Mouse (Mus musculus): ENCODE data around the gene Pak6.

Gene Pak6

DNA sequence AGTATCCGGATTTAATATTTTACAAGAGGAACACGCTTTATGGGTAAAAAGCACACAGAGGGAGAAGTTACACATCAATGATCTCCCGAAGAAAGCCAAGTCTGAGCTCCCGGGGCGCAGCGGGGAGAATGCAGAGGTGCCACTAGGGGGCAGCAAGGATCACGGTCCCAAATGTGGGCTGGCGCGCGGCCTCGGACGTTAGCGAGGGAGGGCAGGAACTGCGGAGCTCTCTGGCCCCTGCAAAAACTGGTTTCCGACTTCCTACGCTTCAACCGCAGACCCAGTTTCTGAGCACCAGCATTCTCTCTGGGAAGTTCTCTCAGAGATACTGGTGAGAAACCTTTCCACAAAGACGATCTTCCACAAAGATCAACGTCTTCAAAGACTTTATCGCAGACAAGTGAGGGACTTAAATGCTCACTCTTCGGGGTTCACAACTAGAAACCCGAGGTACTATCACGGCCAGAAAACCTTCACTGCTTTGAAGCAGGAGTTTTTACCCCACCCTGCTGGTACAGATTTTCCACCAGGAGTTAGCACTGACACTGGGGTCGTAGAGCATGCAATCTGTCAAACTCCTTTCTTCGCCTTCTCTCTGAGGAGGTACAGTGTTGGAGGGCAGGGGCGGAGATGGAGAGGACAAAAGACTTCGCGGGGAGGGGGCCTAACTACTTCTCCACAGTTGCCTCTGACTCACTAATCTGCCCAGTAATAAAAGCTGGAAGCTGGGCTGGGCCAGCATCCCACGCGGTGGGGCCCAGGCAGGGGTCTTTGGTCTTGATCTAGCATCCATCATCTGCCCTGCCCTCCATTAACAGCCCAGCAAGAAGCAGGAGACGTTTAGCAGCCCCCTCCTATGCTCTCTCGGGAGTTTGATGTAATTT is 37.3 kb downstream of the Pak6 start:
- DNase-seq: peak; percentile 58 to 69

DNA sequence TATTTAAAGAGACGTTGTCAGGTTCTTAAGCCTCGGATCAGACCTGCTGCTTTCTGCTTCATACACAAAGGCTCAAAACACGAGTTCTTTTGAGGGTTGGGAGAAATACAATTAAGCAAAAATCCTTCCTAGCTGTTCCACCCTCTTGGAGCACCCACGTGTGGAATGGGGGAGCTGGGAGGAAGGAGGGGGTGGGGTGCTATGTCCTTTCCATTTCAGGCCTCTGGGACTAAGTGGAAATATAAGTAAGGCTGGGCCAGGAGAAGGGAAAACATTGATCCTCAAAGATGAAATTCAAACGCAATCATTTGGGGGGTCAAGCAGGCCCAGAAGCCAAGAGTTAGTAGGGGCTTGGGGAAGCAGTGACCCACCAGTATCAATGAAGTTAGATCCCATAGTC is 38.1 kb downstream of the Pak6 start:
- no peak for DNase-seq

DNA sequence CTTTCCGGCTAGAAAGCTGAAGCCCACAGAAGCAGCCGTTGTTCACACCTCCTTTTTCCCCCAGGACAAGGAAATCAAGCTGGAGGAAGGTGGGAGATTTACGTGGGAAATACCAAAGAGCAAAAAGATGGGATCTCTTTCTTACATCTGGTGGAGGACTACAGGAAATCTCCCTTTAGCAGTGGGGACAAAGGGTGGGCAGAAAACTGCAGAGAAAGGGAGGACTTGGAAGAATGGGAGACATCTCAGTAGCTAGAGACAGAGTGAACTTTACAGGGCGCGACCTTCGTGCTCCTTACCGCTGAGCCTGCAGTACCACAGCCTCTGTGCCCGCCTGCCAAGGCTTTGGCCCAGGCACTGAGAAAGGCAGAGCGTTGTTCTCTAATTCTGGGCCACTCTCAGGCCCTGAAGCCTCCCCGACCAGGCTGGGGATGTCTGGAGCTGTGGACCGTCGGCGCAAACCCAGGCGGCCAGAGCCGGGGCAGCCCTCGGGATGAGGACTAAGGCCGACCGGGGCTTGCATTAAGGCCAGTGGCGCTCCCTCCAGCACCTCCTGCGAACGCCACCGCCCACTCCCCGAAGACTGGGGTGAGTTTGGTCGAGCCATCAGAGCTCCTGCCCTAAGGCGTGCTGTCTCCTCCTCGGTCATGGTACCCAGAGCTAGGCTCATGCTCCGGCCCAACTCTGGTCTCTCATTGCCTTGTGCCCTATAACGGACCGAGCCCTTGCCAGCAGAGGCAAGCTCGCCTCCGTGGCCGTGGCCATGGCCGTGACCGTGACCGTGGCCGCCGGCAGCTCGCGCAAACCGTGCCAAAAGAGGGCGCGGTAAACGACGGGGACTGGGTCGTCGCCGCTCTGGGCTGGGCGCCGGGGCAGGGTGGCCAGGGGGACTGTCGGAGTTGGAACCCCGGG is 39.1 kb downstream of the Pak6 start:
- peak in 1 of 2 experiments; percentile 16 for DNase-seq

DNA sequence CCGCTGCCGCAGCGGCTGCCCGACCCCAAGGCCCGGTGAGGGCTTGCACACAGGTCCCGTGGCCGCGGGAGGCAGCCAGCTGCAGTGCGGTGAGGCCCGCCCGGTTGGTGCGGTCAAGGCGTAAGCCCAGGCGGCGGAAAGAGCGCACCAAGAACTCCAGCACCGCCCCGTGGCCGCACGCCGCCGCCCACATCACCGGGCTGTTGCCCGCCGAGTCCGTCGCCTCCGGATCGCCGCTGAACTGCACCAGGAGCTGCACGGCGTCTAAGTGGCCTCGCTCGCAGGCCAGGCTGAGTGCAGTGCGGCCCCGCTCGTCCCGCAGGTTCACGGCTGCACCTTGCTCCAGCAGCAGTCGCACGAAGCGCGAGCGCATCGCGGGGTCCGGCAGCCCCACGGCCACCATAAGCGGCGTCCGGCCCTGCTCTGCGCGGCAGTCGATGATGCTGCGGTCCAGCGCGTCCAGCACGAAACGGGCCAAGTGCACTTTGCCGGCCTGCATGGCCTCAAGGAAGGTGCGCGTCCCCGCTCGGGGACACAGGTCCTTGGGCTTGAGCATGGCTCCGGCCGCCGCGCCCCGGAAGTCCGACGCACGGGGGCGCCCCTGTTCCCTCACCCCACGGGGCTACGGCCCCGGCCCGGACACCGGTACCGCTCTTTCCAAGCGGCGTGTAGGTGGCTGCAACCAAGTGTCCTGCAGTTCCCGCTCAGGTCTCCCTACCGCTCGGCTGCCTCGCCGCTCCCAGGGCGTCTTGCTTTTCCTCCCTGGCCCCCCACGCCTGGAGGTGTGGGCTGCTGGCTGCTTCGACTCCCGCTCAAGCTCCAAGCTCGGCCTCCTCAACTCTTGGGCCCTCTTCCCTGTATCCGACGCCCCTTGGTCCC is 40.0 kb downstream of the Pak6 start:
- DNase-seq: no peak

DNA sequence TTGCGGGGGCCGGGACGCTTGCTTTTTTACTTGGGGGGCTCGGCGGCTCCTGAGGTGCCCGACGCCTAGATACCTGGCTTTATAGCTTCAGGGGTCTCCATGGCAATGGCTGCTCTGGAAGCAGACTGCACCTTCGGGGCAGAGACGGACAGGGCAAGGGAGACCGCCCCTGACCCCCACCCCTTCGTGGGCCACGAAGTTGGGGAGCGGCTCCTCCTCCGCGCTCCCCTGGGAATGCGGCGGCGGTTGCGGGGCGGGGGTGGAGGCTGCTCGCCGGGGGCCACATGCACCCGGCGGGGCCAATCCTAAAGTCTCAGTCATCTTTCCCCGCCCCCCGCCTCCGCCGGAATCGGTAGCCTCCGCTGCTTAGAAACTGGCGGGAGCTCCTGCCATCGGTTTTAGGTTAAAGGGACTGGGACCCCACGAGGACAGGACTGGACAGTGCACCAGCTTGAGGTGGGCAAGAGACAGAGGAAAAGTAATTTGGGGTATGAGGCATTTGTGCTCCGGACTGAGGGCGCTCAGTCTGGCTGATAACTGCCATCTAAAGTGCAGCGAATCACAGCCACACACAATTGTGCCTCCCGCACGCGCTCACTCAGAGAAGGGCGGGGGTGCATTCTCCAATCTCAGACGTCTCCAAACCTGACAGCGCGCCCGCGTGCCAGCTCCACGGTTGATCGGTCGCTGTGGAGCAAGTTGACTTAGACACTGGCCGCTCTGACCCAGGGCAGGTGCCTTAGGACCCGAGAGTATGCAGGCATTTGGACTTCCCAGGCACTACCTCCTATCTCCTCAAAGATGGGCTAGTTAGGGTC is 41.0 kb downstream of the Pak6 start, which contains the start of gene Ankrd63:
TSS of gene Ankrd63 (minus strand) at position 51 of the 818 bp plus-strand sequence.
- no peak for DNase-seq

DNA sequence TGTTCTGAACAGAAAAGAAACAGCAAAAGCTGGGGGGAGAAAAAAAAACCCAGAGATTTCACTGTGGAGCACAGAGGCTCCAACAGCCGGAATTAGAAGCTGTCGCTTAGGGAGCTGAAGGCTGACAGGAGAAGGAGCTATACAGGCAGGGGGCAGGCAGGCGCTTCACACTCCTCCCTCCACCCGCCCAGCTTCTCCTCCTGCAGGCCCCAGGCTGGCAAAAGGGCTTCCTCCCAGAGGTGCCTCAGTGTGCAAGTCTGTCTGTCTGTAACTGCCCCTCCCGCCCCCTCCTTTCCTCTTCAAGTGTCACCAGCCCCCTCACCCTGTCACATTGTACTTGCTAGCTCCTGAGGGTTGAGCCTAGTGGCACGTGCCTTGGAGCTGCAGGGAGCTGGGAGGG is 43.3 kb downstream of the Pak6 start:
- no peak for DNase-seq

DNA sequence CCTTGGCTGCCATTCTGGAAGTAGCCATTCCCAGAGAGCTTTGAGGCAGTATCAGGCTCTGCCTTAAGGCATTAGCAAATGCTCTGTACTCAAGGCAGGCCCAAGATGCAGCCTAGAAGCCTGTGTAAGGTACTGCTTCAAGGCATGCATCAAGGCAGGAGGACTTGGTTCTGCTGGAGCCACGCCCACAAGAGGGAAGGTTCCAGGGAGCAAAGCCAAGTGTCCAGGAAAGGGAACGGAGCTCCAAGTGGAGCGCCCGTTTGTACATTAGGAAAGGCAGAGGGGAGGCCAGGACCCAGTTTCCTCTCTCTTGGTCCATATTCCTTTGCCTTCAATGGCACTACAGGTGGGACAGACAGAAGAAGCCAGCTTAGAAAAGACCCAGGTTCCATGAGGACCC is 45.4 kb downstream of the Pak6 start:
- DNase-seq: no peak

DNA sequence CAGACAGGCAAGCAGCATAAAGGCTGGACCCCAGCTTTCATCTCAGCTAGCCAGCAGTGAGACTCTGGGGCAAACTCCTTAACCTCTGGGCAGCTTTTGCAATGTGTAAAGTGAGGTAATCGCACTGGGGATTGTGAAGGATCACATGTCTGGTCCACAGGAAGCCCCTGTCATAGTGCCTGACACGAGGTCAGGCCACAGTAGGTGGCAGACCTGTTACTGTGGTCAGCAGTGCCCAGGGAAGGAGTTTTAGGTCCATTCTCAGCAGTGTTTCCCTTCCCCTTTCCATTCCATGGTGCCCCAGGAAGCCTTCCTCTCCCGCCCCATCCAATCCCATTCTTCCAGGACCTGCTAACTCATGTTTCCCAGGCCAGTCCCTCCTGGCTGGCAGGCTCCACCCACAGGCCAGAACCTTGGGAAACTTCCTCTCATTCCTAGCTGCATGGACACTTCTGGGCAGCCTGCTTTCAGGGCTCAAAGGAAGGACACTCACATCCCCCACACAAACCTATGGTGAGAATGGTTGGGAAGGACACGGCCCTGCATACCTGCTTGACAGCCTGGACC is 46.6 kb downstream of the Pak6 start:
- no peak for DNase-seq

DNA sequence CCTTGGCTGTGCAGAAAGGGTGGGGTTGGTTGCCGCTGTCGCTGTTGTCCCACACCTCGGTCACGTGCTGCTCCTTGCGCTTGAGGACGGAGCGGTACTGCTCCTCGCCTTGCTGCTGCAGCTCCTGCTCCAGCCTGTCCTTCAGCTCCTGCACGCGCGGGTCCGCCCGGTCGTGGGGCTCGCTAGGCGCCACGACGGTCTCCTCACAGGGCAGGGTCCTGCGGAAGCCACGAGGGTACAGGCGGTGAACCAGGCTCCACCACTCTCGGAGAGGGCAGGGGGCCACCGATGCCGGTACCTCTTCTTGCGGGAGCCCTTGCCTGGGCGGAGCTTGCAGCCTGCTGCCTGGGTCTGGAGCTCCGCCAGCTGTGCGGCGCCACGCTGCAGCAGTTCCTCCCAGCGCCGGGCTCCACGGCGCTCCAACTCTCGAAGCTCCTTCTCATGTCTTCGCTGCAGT is 48.0 kb downstream of the Pak6 start:
- DNase-seq: peak in 1 of 2 experiments; percentile 13

DNA sequence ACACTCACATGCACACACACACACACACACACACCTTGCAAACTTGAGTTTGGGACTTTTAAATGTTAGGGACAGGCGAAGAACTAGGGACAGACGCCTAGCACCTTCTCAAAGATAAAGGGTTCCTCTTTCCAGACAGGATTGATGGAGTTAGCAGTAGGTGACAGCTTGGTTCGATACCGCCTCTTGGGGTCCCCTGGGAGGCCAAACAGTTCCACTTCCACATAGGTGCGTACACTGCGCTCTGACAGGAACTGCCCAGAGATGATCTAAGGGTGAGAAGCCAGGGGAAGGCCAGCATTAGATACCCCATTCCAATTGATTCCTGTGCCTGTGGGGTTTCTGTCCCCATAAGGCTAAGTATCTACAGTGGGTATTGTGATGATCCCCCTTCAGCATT is 50.5 kb downstream of the Pak6 start:
- DNase-seq: no peak

DNA sequence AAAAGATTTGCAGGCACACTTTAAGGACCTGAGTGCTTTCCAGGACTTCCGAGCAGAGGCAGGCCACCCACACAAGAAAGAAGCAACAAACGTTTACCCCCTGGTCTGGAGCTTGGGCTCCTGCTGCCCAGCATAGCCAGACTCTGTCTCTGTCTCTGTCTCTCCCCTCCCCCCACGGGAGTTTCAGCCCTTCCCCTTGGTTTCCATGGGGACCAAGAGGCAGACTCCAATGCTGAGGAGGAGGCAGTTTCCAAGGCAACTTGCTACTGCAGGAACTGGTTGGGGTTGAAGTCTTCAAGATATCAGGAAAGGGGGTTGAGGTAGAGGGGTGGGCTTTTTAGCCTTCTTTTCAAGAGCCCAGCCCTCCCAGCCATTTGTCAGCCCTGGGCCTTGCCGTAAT is 51.1 kb downstream of the Pak6 start:
- no peak for DNase-seq

DNA sequence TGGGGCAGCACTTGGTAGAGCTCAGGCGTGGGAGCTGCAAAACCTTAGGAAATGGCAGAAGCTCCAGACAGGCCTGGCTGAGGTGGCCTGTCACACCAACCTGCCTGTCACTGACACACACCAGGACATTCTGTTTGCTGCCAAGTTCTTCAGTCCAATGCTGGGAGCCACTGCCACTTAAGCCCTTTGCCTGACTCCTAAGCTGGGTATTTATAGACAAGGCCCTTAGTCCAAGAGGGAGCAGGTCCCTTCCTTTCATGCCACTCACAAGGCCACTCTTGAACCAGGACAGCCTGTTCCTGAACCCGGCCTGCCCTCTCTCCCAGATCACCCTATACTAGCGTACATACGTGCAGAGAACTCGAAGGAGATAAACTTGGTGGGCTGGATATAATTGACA is 53.6 kb downstream of the Pak6 start:
- DNase-seq: no peak

DNA sequence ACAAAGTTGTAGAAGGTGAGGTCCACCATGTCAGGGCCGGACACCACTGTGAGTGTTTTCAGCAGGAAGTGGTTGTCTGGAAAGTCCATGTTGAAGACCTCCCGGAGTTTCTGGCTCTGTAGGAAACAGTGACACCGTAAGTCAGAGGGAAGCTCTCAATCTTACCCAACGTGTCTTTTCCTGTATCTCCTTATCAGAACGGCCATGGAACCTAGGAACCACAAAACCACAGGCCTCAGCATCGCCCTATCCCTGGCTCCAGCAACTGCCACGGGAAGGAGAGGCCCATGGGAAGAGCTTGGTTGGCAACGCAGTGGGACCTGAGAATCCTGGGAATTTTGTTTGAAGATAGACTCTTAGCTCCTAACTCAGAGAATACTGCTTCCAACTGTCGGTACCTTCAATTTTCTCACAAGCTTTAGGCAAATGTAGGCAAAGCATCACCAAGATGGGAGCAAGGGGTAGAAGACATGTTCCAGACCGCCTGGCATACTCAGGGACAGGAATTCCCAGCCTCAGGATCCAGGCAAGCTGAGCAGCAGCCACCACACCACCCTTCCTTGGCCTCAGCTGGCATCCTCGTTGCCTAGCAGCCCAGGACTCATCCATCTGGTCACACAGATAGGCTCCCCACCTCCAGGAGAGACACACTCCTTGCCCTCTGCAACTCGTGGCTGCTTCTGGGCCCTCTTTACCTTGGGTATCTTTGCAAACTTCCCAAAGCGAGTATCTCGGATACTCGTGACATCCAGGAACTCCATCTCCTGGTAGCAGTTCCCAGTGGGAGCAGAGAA is 60.8 kb downstream of the Pak6 start:
- DNase-seq: no peak

DNA sequence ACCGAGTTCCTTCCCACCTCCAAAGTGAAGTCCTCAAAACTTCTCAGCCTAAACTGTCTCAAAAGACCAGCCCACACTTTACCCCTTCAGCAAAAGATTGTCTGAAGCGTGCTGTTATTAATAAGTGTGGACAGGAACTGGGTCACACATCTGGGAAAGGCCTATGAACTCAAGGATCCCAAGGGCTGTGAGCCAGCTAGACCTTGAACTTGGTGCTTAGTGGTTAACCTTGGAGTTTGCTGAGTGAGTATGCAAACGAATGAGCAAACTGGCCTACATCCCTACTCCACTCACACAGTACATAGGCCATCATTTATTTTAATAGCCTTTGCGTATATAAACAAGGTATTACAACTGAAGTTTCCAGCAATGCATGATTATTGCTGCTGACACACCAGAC is 62.4 kb downstream of the Pak6 start:
- DNase-seq: no peak

DNA sequence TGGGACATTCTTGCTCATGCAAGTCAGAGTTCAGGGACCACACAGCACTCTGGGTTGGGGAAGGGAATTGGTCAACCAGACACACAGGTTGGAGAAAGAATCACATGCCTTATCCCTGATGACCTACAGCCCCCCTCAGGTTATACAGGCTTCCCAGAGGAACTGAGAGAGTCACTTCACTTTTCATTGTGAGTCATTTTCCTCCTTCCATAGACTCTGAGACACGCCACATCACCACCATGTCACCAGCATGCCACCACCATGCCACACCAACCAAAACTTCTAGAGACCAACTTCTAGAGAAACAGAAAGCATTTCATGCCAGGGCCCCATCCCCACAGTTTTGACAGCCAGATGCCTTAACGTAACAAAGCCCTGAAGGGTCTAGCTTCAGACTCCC is 63.8 kb downstream of the Pak6 start:
- DNase-seq: no peak

DNA sequence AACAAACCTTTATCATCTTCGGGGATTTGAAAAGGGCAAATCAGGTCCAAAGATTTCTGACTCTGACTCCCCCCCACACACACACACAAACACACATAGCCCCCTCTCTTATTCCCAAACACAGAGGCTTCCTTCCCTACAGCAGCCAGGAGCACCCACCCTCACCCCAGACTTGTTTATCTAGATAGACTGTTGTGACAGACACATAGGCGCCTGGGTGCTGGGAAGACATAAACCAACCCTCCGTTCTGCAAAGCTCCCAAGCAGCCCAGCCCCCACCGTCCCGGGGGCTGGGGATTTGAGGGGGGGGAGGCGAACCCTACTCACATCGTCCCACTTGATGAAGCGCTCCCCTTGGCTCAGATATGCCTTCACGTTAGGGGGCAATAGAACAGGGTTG is 64.8 kb downstream of the Pak6 start:
- DNase-seq: no peak

DNA sequence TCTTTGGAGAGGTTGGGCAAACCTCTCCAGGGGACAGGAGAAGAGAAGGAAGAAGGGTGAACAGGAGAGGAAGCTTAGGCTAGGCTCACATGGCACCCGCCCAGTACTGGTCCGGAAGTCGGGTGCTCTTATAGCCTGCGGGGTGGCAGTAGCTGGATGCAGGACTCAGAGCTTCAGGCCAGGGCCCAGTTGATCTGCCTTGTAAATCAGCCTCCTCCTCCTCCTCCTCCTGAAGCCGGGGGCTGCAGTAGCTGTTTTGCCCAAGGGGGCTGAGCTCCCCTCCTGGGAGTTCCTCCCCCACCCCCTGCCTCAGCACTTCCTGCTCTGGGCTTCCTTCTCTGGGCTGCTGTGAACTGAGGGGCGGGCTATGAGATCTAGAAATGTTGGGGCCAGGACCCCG is 65.2 kb downstream of the Pak6 start, which contains the start of gene Plcb2:
TSS of gene Plcb2 (minus strand) at position 102 of the 400 bp plus-strand sequence.
- DNase-seq: peak; percentile 64 to 70

DNA sequence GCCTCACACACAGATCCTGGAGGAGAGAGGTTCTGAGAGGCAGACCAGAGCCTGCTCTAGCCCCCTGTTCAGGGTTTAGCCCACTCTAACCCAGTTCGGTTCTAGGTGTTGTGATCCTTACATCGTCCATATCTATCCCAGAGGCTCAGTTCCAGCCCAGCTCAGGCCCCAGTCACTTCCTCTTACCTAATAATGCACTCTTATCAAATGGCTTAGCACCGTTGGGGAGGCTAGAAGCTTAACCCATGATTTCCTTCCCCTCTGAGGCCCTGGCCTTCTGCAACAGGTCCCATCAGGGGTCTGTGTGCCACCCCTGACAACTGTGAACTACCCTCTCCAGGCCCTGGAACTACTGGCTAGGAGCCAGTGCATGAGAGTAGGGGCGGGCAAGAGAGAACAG is 66.1 kb downstream of the Pak6 start:
- no peak for DNase-seq

DNA sequence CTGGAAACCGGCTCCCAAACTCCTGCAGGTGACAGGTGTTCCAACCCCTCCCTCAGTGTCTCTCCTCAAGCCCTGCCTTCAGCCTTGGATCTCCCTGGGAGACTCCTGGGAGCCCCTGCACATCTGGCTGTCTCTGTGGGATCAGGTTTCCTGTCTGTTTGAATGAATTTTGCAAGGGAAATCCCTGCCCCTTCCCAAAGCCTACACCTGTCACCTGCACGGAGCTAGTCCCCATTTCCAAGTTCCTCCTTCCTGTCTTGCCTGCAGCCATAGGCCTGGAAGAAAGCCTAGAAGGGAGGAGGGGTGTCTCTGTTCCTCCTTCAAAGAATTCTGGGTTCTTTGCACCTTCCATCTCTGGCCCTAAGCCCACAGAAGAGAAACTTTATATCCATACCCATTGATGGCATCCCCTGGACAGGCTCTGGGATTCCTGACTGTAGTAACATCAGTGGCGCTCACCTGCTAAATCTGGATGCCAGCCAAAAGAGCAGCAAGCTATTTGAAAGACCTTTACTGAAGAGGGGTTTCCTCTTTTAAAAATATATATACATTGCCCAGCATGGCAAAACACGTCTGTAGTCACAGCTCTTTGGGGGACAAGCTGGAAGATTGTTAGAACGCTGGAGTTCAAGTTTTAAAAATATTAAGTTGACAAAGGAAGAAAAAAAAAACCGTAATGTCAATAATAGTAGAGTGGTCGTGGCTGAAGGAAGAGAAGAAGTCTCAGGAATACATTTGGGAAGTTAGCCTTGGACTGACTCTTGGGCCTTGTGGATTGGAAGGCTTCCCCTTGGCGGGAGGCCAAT is 66.9 kb downstream of the Pak6 start:
- no peak for DNase-seq

DNA sequence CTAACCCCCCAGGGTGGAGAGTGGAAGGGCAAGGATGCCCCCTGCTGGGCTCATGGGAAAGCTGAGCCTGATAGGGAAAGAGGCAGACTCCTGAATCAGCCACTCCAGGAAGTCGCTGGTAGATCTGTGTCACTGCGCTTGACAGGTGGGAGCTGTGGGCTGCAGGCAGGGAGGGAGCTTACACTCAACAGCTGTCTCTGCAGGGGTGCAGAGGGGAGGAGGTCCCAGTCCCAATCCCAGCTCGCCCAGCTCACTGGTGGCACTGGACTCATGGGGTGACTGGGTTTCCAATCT is 67.5 kb downstream of the Pak6 start:
- DNase-seq: peak; percentile 76 to 82
